Mouse (Mus musculus) CH12.LX (cell line): ENCODE results near the gene Pcdh7. TPM values are rescaled to one million over a fixed set of nuclear protein-coding genes. Genes with fewer than 3 reads are reported as not detected.

ENCODE experiments used
- DNase-seq: peaks from one replicate; pipeline ENCODE4 v3.0.0-alpha.2; 2013; ENCODE audit errors: extremely low read depth
- H3K27ac ChIP-seq: 2 replicates; pipeline ENCODE4 v1.5.1; 2012; ENCODE audit warnings: low read depth, mild to moderate bottlenecking, control low read depth, moderate library complexity; ENCODE audit not compliant: insufficient read depth
- H3K27me3 ChIP-seq: replicated peaks from 2 replicates; pipeline ENCODE3; 2012; ENCODE audit warnings: inconsistent platforms
- H3K36me3 ChIP-seq, 2 experiments: replicated peaks in 1 of 2; 2 replicates each; pipeline versions ENCODE3 to v1.6.1; 2012; ENCODE audit warnings: inconsistent platforms in 1 of 2, low read length in 1 of 2, mild to moderate bottlenecking in 1 of 2, mixed read lengths in 1 of 2, moderate library complexity in 1 of 2; ENCODE audit not compliant: control insufficient read depth in 1 of 2, insufficient read depth in 1 of 2
- H3K4me1 ChIP-seq, 2 experiments: 2 replicates each; pipeline ENCODE4 v1.6.1; 2012; ENCODE audit warnings: inconsistent platforms in 1 of 2, moderate library complexity in 1 of 2; ENCODE audit not compliant: insufficient read depth in 2 of 2, control insufficient read depth in 1 of 2
- H3K4me2 ChIP-seq: 2 replicates; pipeline ENCODE4 v1.6.1; 2012; ENCODE audit warnings: low read depth, mild to moderate bottlenecking, control low read depth; ENCODE audit not compliant: poor library complexity, insufficient read depth, severe bottlenecking
- H3K4me3 ChIP-seq, 3 experiments: fragments of 150-350 bp in 1 of 3; sonication (generic) in 1 of 3; replicated peaks in 1 of 3; 2 replicates each; pipeline versions ENCODE3 to v1.5.1; 2011 to 2012; ENCODE audit warnings: low read depth in 2 of 3, low read length in 2 of 3, mild to moderate bottlenecking in 2 of 3, moderate library complexity in 2 of 3, control low read depth in 1 of 3, improper control_type of control experiment in 1 of 3, inconsistent platforms in 1 of 3, mixed read lengths in 1 of 3; ENCODE audit not compliant: poor library complexity in 1 of 3
- H3K79me2 ChIP-seq: replicated peaks from 2 replicates; pipeline ENCODE4 v1.6.1; 2012; ENCODE audit warnings: mild to moderate bottlenecking, moderate library complexity; ENCODE audit not compliant: control insufficient read depth, poor library complexity, insufficient read depth, severe bottlenecking; ENCODE audit errors: extremely low read depth
- H3K9ac ChIP-seq: 2 replicates; pipeline ENCODE4 v1.6.1; 2012; ENCODE audit warnings: low read depth, mild to moderate bottlenecking, control low read depth, moderate library complexity; ENCODE audit not compliant: insufficient read depth
- H3K9me3 ChIP-seq: replicated peaks from 2 replicates; pipeline ENCODE3; 2012; ENCODE audit warnings: low read length, inconsistent platforms, mixed read lengths
- BHLHE40 ChIP-seq: IDR thresholded peaks from 2 replicates; pipeline ENCODE4 v1.6.1; 2011; ENCODE audit warnings: mild to moderate bottlenecking, low read depth, low read length, improper control_type of control experiment
- CHD1 ChIP-seq: IDR thresholded peaks from 2 replicates; pipeline ENCODE4 v1.6.1; 2012; ENCODE audit warnings: low read depth, low read length, improper control_type of control experiment, inconsistent platforms
- CHD2 ChIP-seq: IDR thresholded peaks from 2 replicates; pipeline ENCODE4 v1.6.1; 2011; ENCODE audit warnings: low read length, improper control_type of control experiment
- E2F4 ChIP-seq: IDR thresholded peaks from 2 replicates; pipeline ENCODE4 v1.6.1; 2011; ENCODE audit warnings: low read depth, low read length, improper control_type of control experiment; ENCODE audit not compliant: insufficient replicate concordance
- EP300 ChIP-seq: IDR thresholded peaks from 2 replicates; pipeline ENCODE4 v1.6.1; 2011; ENCODE audit warnings: low read length, improper control_type of control experiment
- GABPA ChIP-seq: IDR thresholded peaks from 2 replicates; pipeline ENCODE4 v1.6.1; 2012; ENCODE audit warnings: low read depth, low read length, improper control_type of control experiment, inconsistent platforms; ENCODE audit not compliant: insufficient replicate concordance
- HCFC1 ChIP-seq: IDR thresholded peaks from 2 replicates; pipeline ENCODE4 v1.6.1; 2012; ENCODE audit warnings: low read depth, mild to moderate bottlenecking, inconsistent platforms, low read length, improper control_type of control experiment
- JUN ChIP-seq: IDR thresholded peaks from 2 replicates; pipeline ENCODE4 v1.6.1; 2011; ENCODE audit warnings: low read depth, mild to moderate bottlenecking, low read length, improper control_type of control experiment, moderate library complexity; ENCODE audit not compliant: insufficient read depth
- JUND ChIP-seq: conservative IDR thresholded peaks from 2 replicates; pipeline ENCODE4 v1.6.1; 2011; ENCODE audit warnings: low read depth, low read length, improper control_type of control experiment
- MAZ ChIP-seq: IDR thresholded peaks from 2 replicates; pipeline ENCODE4 v1.6.1; 2012; ENCODE audit warnings: low read depth, mild to moderate bottlenecking, inconsistent platforms, low read length, improper control_type of control experiment, moderate library complexity
- MEF2A ChIP-seq: IDR thresholded peaks from 2 replicates; pipeline ENCODE4 v1.6.1; 2014; ENCODE audit warnings: low read depth, mild to moderate bottlenecking, inconsistent platforms, low read length, improper control_type of control experiment, borderline replicate concordance
- MXI1 ChIP-seq: IDR thresholded peaks from 2 replicates; pipeline ENCODE4 v1.6.1; 2011; ENCODE audit warnings: mild to moderate bottlenecking, low read depth, low read length, improper control_type of control experiment
- NELFE ChIP-seq: IDR thresholded peaks from 2 replicates; pipeline ENCODE4 v1.6.1; 2011; ENCODE audit warnings: low read depth, low read length, improper control_type of control experiment
- PAX5 ChIP-seq: IDR thresholded peaks from 2 replicates; pipeline ENCODE4 v1.6.1; 2012; ENCODE audit warnings: low read length, inconsistent platforms, mixed read lengths
- POLR2A ChIP-seq: IDR thresholded peaks from 2 replicates; pipeline ENCODE4 v1.6.1; 2011; ENCODE audit warnings: low read depth, mild to moderate bottlenecking, improper control_type of control experiment, low read length
- RAD21 ChIP-seq: IDR thresholded peaks from 2 replicates; pipeline ENCODE4 v1.6.1; 2011; ENCODE audit warnings: low read depth, mild to moderate bottlenecking, low read length, improper control_type of control experiment, moderate library complexity
- SIN3A ChIP-seq: IDR thresholded peaks from 2 replicates; pipeline ENCODE4 v1.6.1; 2012; ENCODE audit warnings: low read length, improper control_type of control experiment, inconsistent platforms
- TBP ChIP-seq: conservative IDR thresholded peaks from 2 replicates; pipeline ENCODE4 v1.6.1; 2011; ENCODE audit warnings: low read depth, low read length, improper control_type of control experiment
- TCF12 ChIP-seq: IDR thresholded peaks from 2 replicates; pipeline ENCODE4 v1.6.1; 2014; ENCODE audit warnings: low read depth, mild to moderate bottlenecking, inconsistent platforms, low read length, improper control_type of control experiment
- UBTF ChIP-seq: IDR thresholded peaks from 2 replicates; pipeline ENCODE4 v1.6.1; 2012; ENCODE audit warnings: low read depth, mild to moderate bottlenecking, inconsistent platforms, low read length, improper control_type of control experiment, moderate library complexity
- ZKSCAN1 ChIP-seq: IDR thresholded peaks from 2 replicates; pipeline ENCODE4 v1.6.1; 2012; ENCODE audit warnings: low read depth, inconsistent platforms, low read length, improper control_type of control experiment, borderline replicate concordance
- ZNF384 ChIP-seq: IDR thresholded peaks from 2 replicates; pipeline ENCODE4 v1.6.1; 2012; ENCODE audit warnings: low read depth, low read length, improper control_type of control experiment, inconsistent platforms
- dilution Hi-C: fragments of 300-500 bp; cut with MboI; formaldehyde crosslinking; loops from 2 replicates; pipeline ENCODE4 v1.14.3; 2020; ENCODE audit warnings: low sequenced_read_pairs; ENCODE audit not compliant: extremely low pct_unique_long_range_greater_than_20kb, extremely low pct_ligation_motif_present
- in situ Hi-C: fragments of 300-500 bp; cut with MboI; formaldehyde crosslinking; loops from 3 replicates; pipeline ENCODE4 v1.14.3; 2019; ENCODE audit warnings: low sequenced_read_pairs, low pct_ligation_motif_present, low pct_unique_long_range_greater_than_20kb, mixed read lengths
- polyA plus RNA-seq: library from polyadenylated mRNA; unstranded; fragments of >175 nt; gene quantifications from 2 replicates; pipeline ENCODE4 v1.2.1, GENCODE M21; 2012; ENCODE audit warnings: low read depth; ENCODE audit not compliant: insufficient read length
- total RNA-seq, 2 experiments: library from RNA; depleted of rRNA; stranded (reverse); fragments of 300-350 nt in 1 of 2; fragments of >200 nt in 1 of 2; gene quantifications; 2 replicates each; pipeline ENCODE4 v1.2.3; 2012 to 2014

Gene Pcdh7
- total and polyA plus RNA-seq, 3 experiments: not detected

GRCm38 (mm10) chr5:57778093-57778492 is 60.3 kb downstream of the Pcdh7 start:
- DNase-seq: no peak
- no peak overlapping the region for H3K27ac ChIP-seq
- H3K9ac ChIP-seq: no peak overlapping the region
- H3K4me2 ChIP-seq: no peak overlapping the region
- H3K9me3 ChIP-seq: peaks cover 5% of the 10 kb centered on the region
- no peaks in the 10 kb centered on the region for H3K4me1 ChIP-seq
- no peaks in the 10 kb centered on the region for H3K27me3 ChIP-seq
- in situ Hi-C loops: no loop called here
- dilution Hi-C loops: no loop called here
- no peak for TF ChIP-seq NELFE
- no peak for TF ChIP-seq RAD21
- no peak for TF ChIP-seq ZNF384
- no peak for TF ChIP-seq UBTF
- no peak for TF ChIP-seq POLR2A
- TF ChIP-seq SIN3A: no peak
- TF ChIP-seq MAZ: no peak
- TF ChIP-seq TBP: no peak
- TF ChIP-seq E2F4: no peak
- TF ChIP-seq CHD2: no peak
- no peak for TF ChIP-seq GABPA
- no peak for TF ChIP-seq MXI1
- H3K79me2 ChIP-seq: no peaks in the 10 kb centered on the region
- H3K36me3 ChIP-seq: no peaks in the 10 kb centered on the region
- H3K4me3 ChIP-seq: no peak overlapping the region

- no peak for DNase-seq
- Histone ChIP-seq H3K27me3 (no peaks in the 10 kb centered on the region), H3K9ac (no peak overlapping the region), H3K36me3 (no peaks in the 10 kb centered on the region), H3K9me3 (peaks cover 5% of the 10 kb centered on the region), H3K27ac (no peak overlapping the region), H3K4me2 (no peak overlapping the region), H3K4me3 (no peak overlapping the region), H3K79me2 (no peaks in the 10 kb centered on the region), H3K4me1 (no peaks in the 10 kb centered on the region)
- in situ Hi-C loops: no loop called here
- dilution Hi-C loops: no loop called here
- no peak for TF ChIP-seq UBTF
Measured at GRCm38 (mm10) chr5:57779951-57780350, 62.2 kb downstream of the Pcdh7 start.

DNA sequence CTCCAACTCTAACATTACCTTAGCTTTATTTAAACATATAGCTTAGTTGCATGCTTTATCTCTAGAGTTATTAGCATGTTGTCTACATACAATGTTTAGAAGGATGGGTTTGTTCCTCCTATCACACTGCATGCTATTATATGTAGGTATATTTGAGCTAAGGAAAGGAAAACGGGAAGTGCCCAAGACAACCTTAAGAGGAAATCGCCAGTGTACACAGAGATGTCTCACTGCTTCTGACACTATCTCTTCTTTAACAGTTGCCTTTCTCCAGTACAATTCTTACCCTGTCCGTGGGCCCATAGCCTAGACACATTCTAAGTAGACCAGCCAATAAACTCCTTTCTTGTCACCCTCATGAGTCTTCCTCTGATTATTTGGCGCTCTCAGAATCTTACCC is 62.8 kb downstream of the Pcdh7 start:
- no peak overlapping the region for H3K9ac ChIP-seq
- peaks cover 5% of the 10 kb centered on the region for H3K9me3 ChIP-seq
- no peaks in the 10 kb centered on the region for H3K79me2 ChIP-seq
- no peaks in the 10 kb centered on the region for H3K27me3 ChIP-seq
- in situ Hi-C loops: no loop called here
- H3K4me2 ChIP-seq: no peak overlapping the region
- dilution Hi-C loops: no loop called here
- no peaks in the 10 kb centered on the region for H3K4me1 ChIP-seq
- TF ChIP-seq ZNF384: no peak
- TF ChIP-seq JUN: no peak
- no peak for TF ChIP-seq E2F4
- no peak for TF ChIP-seq GABPA
- no peak for TF ChIP-seq POLR2A
- no peak for TF ChIP-seq TCF12
- TF ChIP-seq MEF2A: no peak
- TF ChIP-seq BHLHE40: no peak
- TF ChIP-seq JUND: no peak
- TF ChIP-seq HCFC1: no peak
- no peak for TF ChIP-seq CHD1
- TF ChIP-seq TBP: no peak
- no peak for TF ChIP-seq PAX5
- TF ChIP-seq ZKSCAN1: no peak
- TF ChIP-seq EP300: no peak
- no peak overlapping the region for H3K27ac ChIP-seq
- no peaks in the 10 kb centered on the region for H3K36me3 ChIP-seq
- no peak for DNase-seq
- no peak overlapping the region for H3K4me3 ChIP-seq
